Mouse (Mus musculus) liver, embryonic 14.5 days (tissue): ENCODE measurements around the gene Krtap5-1.
A peak's percentile ranks its signal among the peaks of the same experiment; 100 is the strongest.
"Not testable (repeated sequence)": the region's sequence is repeated elsewhere in the genome, so short reads cannot be mapped to it uniquely, and the experiment has no call there.

ENCODE experiments used
- CTCF ChIP-seq: IDR thresholded peaks from 2 replicates; pipeline ENCODE4 v1.5.1; 2016; ENCODE audit warnings: antibody characterized with exemption, low read depth, control low read depth
- EP300 ChIP-seq: IDR thresholded peaks from 2 replicates; pipeline ENCODE4 v1.6.1; 2016; ENCODE audit warnings: antibody characterized with exemption, low read depth

DNA sequence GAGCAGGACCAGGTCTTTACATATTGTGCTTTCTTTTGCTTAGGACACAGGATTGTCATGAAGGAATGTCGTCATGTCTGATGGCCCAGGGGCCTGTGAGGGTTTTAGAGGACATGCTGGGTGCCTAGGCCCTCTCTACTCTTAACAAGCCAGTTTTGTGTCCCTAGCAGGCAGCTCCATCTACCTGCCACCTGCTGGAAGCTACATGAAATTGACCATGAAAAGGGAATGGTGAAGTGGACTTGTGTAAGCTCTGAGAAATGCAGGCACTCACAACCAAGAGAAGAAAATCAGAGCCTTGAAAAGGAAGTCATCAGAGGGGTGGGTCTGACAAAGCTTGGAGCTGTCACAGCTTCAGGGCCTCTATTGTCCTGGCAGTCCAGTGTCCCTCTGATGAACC is 17.6 kb downstream of the Krtap5-1 start:
- TF ChIP-seq EP300 = not testable (repeated sequence)
- TF ChIP-seq CTCF = 0 out of 2 replicates have a peak, but pooled peaks have one; percentile 11
